Mouse (Mus musculus) liver, embryonic 15.5 days (tissue): ENCODE results near the gene Kcmf1. TPM values are rescaled to one million over a fixed set of nuclear protein-coding genes. Genes with fewer than 3 reads are reported as not detected.
"Not testable (repeated sequence)": the region's sequence is repeated elsewhere in the genome, so short reads cannot be mapped to it uniquely, and the experiment has no call there.

Experiments used
- ATAC-seq: fragments of 200-750 bp; cut with Nextera tagmentation; 2 replicates; pipeline ENCODE4 v1.8.0; 2017; ENCODE audit warnings: moderate number of reproducible peaks, mild to moderate bottlenecking, moderate library complexity; ENCODE audit not compliant: insufficient read depth
- H3K27ac ChIP-seq: fragments of 300-500 bp; sonication (generic); replicated peaks from 2 replicates; pipeline ENCODE4 v1.5.1; 2015; ENCODE audit warnings: mild to moderate bottlenecking, inconsistent platforms
- H3K27me3 ChIP-seq: fragments of 300-500 bp; sonication (generic); 2 replicates; pipeline ENCODE4 v1.6.1; 2015; ENCODE audit warnings: mild to moderate bottlenecking, inconsistent platforms
- H3K36me3 ChIP-seq: fragments of 300-500 bp; sonication (generic); replicated peaks from 2 replicates; pipeline ENCODE4 v1.6.1; 2015; ENCODE audit warnings: moderate library complexity, mild to moderate bottlenecking, inconsistent platforms
- H3K4me1 ChIP-seq: fragments of 300-500 bp; sonication (generic); replicated peaks from 2 replicates; pipeline ENCODE4 v1.6.1; 2015; ENCODE audit warnings: inconsistent platforms
- H3K4me2 ChIP-seq: fragments of 300-500 bp; sonication (generic); 2 replicates; pipeline ENCODE4 v1.6.1; 2015; ENCODE audit warnings: moderate library complexity, mild to moderate bottlenecking, inconsistent platforms
- H3K4me3 ChIP-seq: fragments of 300-500 bp; sonication (generic); replicated peaks from 2 replicates; pipeline ENCODE4 v1.5.1; 2015; ENCODE audit warnings: mild to moderate bottlenecking, inconsistent platforms
- H3K9ac ChIP-seq: fragments of 300-500 bp; sonication (generic); 2 replicates; pipeline ENCODE4 v1.6.1; 2015; ENCODE audit warnings: moderate library complexity, mild to moderate bottlenecking, inconsistent platforms
- H3K9me3 ChIP-seq: fragments of 300-500 bp; sonication (generic); replicated peaks from 2 replicates; pipeline ENCODE4 v1.6.1; 2016; ENCODE audit warnings: inconsistent platforms
- WGBS: fragments of 180-500 bp; shearing (Covaris S2); methylation state at CpG from one replicate; pipeline ENCODE4 v1.1.7; 2015; ENCODE audit warnings: mixed read lengths; ENCODE audit not compliant: insufficient replicate concordance; 5-methylcytosine and 5-hydroxymethylcytosine counted together
- polyA plus RNA-seq: library from polyadenylated mRNA; unstranded; fragments of >200 nt; fragmentation: Nextera tagmentation; extraction: Ambion mirVana; gene quantifications from 2 replicates; pipeline ENCODE4 v1.2.1, GENCODE M21; 2015

Gene Kcmf1
- polyA plus RNA-seq, 1 experiment from 2014 or later: 27.0 TPM

- WGBS: 42% methylated on average over 6 of the region's 6 CpGs
Observed at GRCm38 (mm10) chr6:72876629-72877028, 23.1 kb downstream of the Kcmf1 start.

GRCm38 (mm10) chr6:72873338-72873737, 26.4 kb downstream of the Kcmf1 start:
- H3K27me3 ChIP-seq: no peaks in the 10 kb centered on the region
- H3K36me3 ChIP-seq: no peaks in the 10 kb centered on the region
- no peak overlapping the region for H3K27ac ChIP-seq
- H3K9ac ChIP-seq: no peak overlapping the region
- WGBS: 82% methylated on average over 3 of the region's 3 CpGs
- H3K9me3 ChIP-seq: no peaks in the 10 kb centered on the region
- H3K4me1 ChIP-seq: peaks cover 25% of the 10 kb centered on the region
- H3K4me2 ChIP-seq: no peak overlapping the region
- ATAC-seq: no peak
- no peak overlapping the region for H3K4me3 ChIP-seq

More at GRCm38 (mm10) chr6:72876629-72877028, 23.1 kb downstream of the Kcmf1 start:
- Histone ChIP-seq H3K36me3 (no peaks in the 10 kb centered on the region), H3K27ac (no peak overlapping the region), H3K9ac (no peak overlapping the region), H3K4me3 (no peak overlapping the region), H3K4me2 (no peak overlapping the region), H3K27me3 (no peaks in the 10 kb centered on the region), H3K9me3 (no peaks in the 10 kb centered on the region), H3K4me1 (peaks cover 21% of the 10 kb centered on the region)
- no peak for ATAC-seq

GRCm38 (mm10) chr6:72872276-72872675, 27.5 kb downstream of the Kcmf1 start:
- Histone ChIP-seq H3K9ac (no peak overlapping the region), H3K27ac (no peak overlapping the region), H3K9me3 (no peaks in the 10 kb centered on the region), H3K4me3 (no peak overlapping the region), H3K27me3 (no peaks in the 10 kb centered on the region), H3K36me3 (no peaks in the 10 kb centered on the region), H3K4me1 (peaks cover 25% of the 10 kb centered on the region), H3K4me2 (no peak overlapping the region)
- no peak for ATAC-seq
- WGBS: 64% methylated on average over 1 of the region's 1 CpGs

- Histone ChIP-seq H3K4me3 (no peak overlapping the region), H3K9ac (no peak overlapping the region), H3K4me2 (no peak overlapping the region), H3K36me3 (no peaks in the 10 kb centered on the region), H3K27me3 (no peaks in the 10 kb centered on the region), H3K4me1 (peaks cover 31% of the 10 kb centered on the region), H3K27ac (no peak overlapping the region), H3K9me3 (no peaks in the 10 kb centered on the region)
- WGBS: 65% methylated on average over 8 of the region's 8 CpGs
- no peak for ATAC-seq
Observed at GRCm38 (mm10) chr6:72869601-72870000, 30.2 kb downstream of the Kcmf1 start.

- WGBS: 74% methylated on average over 5 of the region's 5 CpGs
- Histone ChIP-seq H3K4me3 (no peak overlapping the region), H3K36me3 (no peaks in the 10 kb centered on the region), H3K27me3 (no peaks in the 10 kb centered on the region), H3K9me3 (no peaks in the 10 kb centered on the region), H3K9ac (no peak overlapping the region), H3K4me2 (no peak overlapping the region), H3K27ac (no peak overlapping the region), H3K4me1 (peaks cover 31% of the 10 kb centered on the region)
- ATAC-seq: no peak
Observed at GRCm38 (mm10) chr6:72868688-72869087, 31.1 kb downstream of the Kcmf1 start.

- no peak overlapping the region for H3K4me3 ChIP-seq
- H3K4me2 ChIP-seq: no peak overlapping the region
- no peak for ATAC-seq
- no peaks in the 10 kb centered on the region for H3K9me3 ChIP-seq
- H3K27me3 ChIP-seq: no peaks in the 10 kb centered on the region
- no peaks in the 10 kb centered on the region for H3K36me3 ChIP-seq
- no peak overlapping the region for H3K9ac ChIP-seq
- WGBS: 72% methylated on average over 1 of the region's 1 CpGs
- H3K27ac ChIP-seq: no peak overlapping the region
- H3K4me1 ChIP-seq: peaks cover 28% of the 10 kb centered on the region
Observed at GRCm38 (mm10) chr6:72867746-72868145, 32.0 kb downstream of the Kcmf1 start.

- ATAC-seq: no peak; the same call in 1 of the 2 replicates
- Histone ChIP-seq H3K36me3 (no peaks in the 10 kb centered on the region), H3K27me3 (no peaks in the 10 kb centered on the region), H3K9me3 (no peaks in the 10 kb centered on the region), H3K9ac (no peak overlapping the region), H3K4me1 (peaks cover 23% of the 10 kb centered on the region), H3K4me3 (no peak overlapping the region), H3K27ac (no peak overlapping the region), H3K4me2 (no peak overlapping the region)
- 69% methylated on average over 2 of the region's 2 CpGs for WGBS
Observed at GRCm38 (mm10) chr6:72866232-72866631, 33.5 kb downstream of the Kcmf1 start.

GRCm38 (mm10) chr6:72862686-72863085, 37.1 kb downstream of the Kcmf1 start:
- 82% methylated on average over 5 of the region's 5 CpGs for WGBS
- ATAC-seq: not testable (repeated sequence)

GRCm38 (mm10) chr6:72854256-72854655, 45.5 kb downstream of the Kcmf1 start:
- no peak for ATAC-seq
- no peak overlapping the region for H3K4me3 ChIP-seq

More at GRCm38 (mm10) chr6:72862686-72863085, 37.1 kb downstream of the Kcmf1 start:
- not testable (repeated sequence) for H3K9me3 ChIP-seq, H3K9ac ChIP-seq, H3K4me2 ChIP-seq, H3K4me3 ChIP-seq, H3K27me3 ChIP-seq, H3K4me1 ChIP-seq, H3K27ac ChIP-seq
- peaks cover 20% of the 10 kb centered on the region for H3K36me3 ChIP-seq

GRCm38 (mm10) chr6:72852180-72852579, 47.6 kb downstream of the Kcmf1 start:
- no peaks in the 10 kb centered on the region for H3K27me3 ChIP-seq
- no peak for ATAC-seq
- H3K9ac ChIP-seq: no peak overlapping the region
- H3K27ac ChIP-seq: no peak overlapping the region
- H3K4me1 ChIP-seq: no peaks in the 10 kb centered on the region
- H3K9me3 ChIP-seq: no peaks in the 10 kb centered on the region
- peaks cover 85% of the 10 kb centered on the region for H3K36me3 ChIP-seq
- no peak overlapping the region for H3K4me2 ChIP-seq
- WGBS: 67% methylated on average over 4 of the region's 4 CpGs
- H3K4me3 ChIP-seq: no peak overlapping the region

More at GRCm38 (mm10) chr6:72854256-72854655, 45.5 kb downstream of the Kcmf1 start:
- no peaks in the 10 kb centered on the region for H3K9me3 ChIP-seq
- H3K4me1 ChIP-seq: no peaks in the 10 kb centered on the region
- no peak overlapping the region for H3K27ac ChIP-seq
- H3K36me3 ChIP-seq: peaks cover 84% of the 10 kb centered on the region
- H3K4me2 ChIP-seq: no peak overlapping the region
- 71% methylated on average over 5 of the region's 5 CpGs for WGBS
- no peak overlapping the region for H3K9ac ChIP-seq
- no peaks in the 10 kb centered on the region for H3K27me3 ChIP-seq

GRCm38 (mm10) chr6:72851633-72852032, 48.1 kb downstream of the Kcmf1 start:
- Histone ChIP-seq H3K4me3 (no peak overlapping the region), H3K9ac (no peak overlapping the region), H3K36me3 (peaks cover 85% of the 10 kb centered on the region), H3K27ac (no peak overlapping the region), H3K4me2 (no peak overlapping the region), H3K4me1 (no peaks in the 10 kb centered on the region), H3K9me3 (no peaks in the 10 kb centered on the region), H3K27me3 (no peaks in the 10 kb centered on the region)
- WGBS: 65% methylated on average over 5 of the region's 5 CpGs
- ATAC-seq: no peak

- no peak overlapping the region for H3K4me2 ChIP-seq
- H3K4me1 ChIP-seq: no peaks in the 10 kb centered on the region
- H3K9ac ChIP-seq: no peak overlapping the region
- no peak for ATAC-seq
- no peaks in the 10 kb centered on the region for H3K27me3 ChIP-seq
- peaks cover 68% of the 10 kb centered on the region for H3K36me3 ChIP-seq
- H3K4me3 ChIP-seq: no peak overlapping the region
- H3K27ac ChIP-seq: no peak overlapping the region
- WGBS: 78% methylated on average over 7 of the region's 7 CpGs
- no peaks in the 10 kb centered on the region for H3K9me3 ChIP-seq
Observed at GRCm38 (mm10) chr6:72841986-72842502, 57.7 kb downstream of the Kcmf1 start.
